Mouse (Mus musculus) lung, postnatal 36 days (tissue): ENCODE results near the gene Nudt13.
A peak's percentile ranks its signal among the peaks of the same experiment; 100 is the strongest.
"Not testable (repeated sequence)": the region's sequence is repeated elsewhere in the genome, so short reads cannot be mapped to it uniquely, and the experiment has no call there.

Experiments used
- DNase-seq: peaks from one replicate; pipeline ENCODE4 v3.0.0; 2022; ENCODE audit warnings: mixed read lengths

The Nudt13 gene

DNA sequence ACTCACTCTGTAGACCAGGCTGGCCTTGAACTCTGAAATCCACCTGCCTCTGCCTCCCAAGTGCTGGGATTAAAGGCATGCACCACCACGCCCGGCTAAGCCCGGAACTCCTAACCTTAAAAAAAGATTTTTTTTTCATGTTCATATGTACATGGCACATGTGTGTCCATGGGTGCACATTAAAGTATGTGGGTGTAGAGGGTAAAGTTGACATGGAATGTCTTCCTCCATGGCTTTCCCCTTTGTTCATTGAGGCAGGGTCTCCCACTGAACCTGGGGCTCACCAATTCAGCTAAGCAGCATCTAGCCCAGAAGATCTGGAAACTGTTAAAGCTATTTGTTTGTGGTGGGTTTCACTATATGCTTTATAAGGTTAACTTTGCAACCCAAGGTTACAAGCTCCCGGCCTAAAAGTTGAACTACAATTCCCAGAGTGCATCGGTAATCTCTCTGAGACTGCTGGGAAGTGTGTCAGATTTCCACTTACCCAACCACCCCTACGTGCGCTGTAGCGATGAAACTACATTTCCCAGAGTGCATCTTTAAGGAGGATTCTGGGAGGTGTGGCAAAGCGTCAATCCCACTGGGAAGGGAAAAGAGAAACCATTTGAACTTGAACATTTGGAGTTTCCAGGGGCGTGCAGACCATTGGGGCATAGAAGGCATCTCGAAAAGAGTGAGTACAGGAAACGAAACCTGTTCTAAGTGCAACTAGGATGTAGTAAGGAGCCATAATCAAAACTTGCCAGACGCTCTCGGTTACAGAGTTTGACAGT, at the start of gene Nudt13:
Nudt13 (plus strand) TSS at position 581 of the 776 bp plus-strand sequence.
- peak; percentile 96 for DNase-seq

GRCm38 (mm10) chr14:20245318-20245717, 49.2 kb upstream of the Nudt13 start:
- DNase-seq = no peak

- DNase-seq = no peak
Measured at GRCm38 (mm10) chr14:20245861-20246260, 48.6 kb upstream of the Nudt13 start.

GRCm38 (mm10) chr14:20246811-20247266, 47.7 kb upstream of the Nudt13 start:
- DNase-seq = no peak

GRCm38 (mm10) chr14:20248001-20248400, 46.5 kb upstream of the Nudt13 start:
- DNase-seq = no peak

DNA sequence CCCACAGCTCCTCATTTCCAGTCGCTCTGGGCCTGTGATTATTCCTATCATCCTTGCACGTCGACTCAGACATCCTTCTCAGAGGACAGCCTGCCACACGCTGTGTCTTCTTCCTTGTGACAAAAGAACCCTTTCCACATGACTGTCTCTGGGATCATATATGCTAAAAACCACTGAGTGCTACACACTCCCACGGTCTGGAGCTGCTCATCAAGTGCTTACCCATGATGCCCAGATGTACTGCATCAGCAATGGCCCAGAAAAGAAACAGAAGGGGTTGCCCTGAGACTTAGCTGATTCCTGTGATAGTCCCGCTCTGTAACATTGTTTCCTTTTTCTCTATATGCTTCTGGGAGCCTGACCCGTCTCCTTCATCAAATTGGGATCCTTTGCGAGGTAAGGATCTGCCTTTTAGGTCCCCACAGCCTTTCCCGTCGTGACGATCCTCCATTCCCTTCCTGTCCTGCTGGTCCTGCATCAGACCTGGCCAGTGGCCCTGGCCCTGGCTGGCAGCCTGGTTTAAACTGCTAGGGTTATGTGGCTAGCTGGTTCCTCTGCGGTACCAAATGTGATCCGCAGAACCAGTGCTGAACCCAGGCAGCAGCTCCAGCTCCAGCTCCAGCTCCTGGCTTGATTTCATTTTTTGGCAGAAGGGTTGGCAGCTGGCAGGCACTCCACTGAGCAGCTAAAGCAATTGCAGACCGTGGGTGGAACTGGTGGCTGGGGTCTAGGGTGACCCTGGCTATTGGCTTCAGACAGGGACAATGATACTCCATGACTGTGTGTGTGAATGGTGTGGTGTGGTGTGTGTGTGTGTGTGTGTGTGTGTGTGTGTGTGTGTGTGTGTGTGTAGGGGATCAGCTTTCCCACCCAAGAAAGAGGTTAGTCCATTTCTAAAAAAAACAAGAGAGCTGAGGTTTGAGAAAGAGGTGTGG, 44.0 kb upstream of the Nudt13 start:
- DNase-seq = no peak

DNA sequence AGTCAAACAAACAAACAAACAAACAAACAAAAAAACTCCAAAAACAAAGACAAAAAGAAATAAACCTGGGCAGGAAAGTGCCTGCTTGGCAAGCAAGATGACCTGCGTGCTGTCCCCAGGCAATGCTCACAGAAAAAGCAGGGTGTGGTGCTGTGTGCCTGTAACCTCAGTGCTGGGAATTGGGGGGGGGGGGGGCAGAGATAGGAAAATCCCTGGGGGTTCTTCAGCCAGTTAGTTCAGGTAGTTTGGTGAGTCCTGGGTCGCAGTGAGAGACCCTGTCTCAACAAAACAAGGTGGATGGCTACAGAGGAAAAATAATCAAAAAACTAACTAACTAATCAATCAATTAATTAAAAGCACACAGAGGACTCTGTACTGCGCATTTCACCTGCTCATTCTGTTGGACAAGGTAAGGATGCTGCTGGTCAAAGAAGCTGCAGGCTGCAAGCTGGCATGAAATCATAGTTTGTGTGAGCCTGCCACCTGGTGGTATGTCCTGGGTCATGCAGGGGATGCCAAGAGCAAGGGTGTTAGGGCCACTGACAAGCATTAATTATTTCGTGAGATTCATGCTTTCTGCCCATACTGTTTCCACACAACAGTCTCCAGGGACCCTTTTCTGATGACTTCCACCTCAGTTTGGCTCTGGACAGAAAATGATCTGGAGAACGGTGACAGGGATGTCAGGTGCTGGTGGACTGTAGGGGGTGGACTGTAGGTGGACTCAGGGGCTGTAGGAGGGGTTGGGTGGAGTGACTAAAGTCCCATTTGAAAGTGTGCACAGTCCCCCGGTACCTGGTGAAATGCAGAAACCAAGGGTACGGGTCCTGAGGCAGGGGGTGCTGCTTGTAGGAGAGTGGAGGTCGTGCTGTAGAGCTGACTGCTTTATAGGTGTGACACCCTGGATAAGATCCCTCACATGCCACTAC, 36.0 kb upstream of the Nudt13 start:
- DNase-seq = peak; percentile 86

DNA sequence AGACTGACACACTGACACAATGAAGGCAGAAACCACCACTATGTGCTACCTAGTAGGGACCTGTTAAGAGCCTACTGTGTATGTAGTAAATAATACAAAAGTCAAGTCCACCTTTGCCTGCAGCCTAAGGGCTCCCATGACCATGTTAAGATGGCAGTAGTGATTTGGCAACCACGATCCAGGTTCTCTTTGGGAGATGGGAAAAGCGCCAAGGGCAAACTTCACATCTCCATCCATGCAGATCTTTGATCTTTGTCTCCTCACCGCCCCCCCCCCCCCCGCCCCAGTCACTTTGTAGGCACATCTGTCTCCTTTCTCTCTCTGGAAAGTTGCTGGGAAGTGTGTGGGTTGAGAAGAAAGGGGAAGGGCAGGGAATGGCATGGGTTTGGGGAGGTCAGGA, 32.2 kb upstream of the Nudt13 start:
- no peak for DNase-seq

DNA sequence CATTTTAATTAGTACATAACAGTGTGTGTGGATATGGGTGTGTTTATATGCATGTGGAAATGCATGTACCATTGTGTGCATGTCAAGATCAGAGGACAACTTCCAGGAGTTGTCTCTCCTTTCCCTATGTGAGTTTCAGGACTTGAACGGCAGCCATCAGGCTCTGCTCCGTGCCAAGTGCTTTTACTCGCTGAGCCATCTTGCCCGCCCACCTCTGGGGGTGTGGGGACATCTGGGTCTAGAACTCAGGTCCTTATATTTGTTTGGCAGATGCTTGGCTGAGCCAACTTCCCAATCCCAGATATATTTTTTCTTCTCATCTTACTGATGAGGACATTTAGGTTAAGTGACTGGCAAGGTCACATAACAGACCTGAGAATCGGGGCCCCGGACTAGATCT, 26.1 kb upstream of the Nudt13 start:
- no peak for DNase-seq

- DNase-seq = no peak
Measured at GRCm38 (mm10) chr14:20269082-20269809, 25.3 kb upstream of the Nudt13 start, which contains the start of gene Kcnk16. Gene Kcnk16, minus strand, starts transcription at chr14:20269199.

DNA sequence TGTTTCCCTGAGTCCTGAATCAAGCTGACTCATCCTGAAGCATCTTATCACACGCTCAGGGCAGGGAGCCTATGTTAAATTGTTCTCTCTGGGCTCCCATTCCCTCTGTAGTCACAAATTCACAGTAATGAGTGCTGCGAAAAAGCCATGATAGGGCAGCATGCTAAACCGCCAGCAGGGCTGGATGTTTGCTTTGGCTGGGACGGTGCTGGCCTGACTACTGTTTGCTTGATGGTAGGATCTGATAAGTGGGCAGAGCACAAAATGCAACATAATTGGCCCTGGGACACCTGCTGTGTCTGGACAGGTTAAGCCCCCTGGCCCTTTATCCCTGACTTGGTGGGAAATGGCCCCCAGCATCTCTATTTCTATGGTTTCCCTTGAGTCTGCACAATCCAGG, 3.1 kb upstream of the Nudt13 start:
- DNase-seq = no peak

- no peak for DNase-seq
Measured at GRCm38 (mm10) chr14:20294947-20295346, 450 bp downstream of the Nudt13 start.

DNA sequence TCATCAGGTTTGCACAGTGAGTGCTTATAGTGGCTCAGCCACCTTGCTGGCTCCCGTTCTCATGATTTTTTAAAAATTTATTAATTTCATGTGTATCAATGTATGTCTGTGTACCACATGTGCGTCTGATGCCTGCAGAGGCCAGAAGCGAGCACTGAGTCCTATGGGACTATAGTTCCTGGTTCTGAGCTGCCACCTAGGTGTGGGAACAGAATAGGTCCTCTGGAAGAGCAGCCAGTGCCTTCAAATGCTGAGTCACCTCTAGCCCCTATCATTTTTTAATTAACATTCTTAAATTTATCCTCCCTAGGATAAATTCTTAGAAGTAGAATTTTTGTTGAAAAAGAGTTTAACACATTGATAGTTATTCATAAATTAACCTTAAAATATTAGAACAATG, 3.1 kb downstream of the Nudt13 start:
- no peak for DNase-seq

- DNase-seq = peak; percentile 67
Measured at GRCm38 (mm10) chr14:20298131-20298530, 3.6 kb downstream of the Nudt13 start.

DNA sequence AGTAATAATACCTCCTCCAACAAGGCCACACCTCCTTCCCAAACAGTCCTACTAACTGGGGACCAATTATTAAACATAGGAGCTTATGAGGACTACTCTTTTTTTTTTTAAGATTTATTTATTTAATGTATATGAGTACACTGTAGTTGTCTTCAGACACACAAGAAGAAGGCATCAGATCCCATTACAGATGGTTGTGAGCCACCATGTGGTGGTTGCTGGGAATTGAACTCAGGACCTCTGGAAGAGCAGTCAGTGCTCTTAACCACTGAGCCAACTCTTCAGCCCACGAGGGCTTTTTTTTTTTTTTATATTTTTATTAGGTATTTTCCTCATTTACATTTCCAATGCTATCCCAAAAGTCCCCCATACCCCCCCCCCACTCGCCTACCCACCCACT, 10.6 kb downstream of the Nudt13 start:
- not testable (repeated sequence) for DNase-seq

DNA sequence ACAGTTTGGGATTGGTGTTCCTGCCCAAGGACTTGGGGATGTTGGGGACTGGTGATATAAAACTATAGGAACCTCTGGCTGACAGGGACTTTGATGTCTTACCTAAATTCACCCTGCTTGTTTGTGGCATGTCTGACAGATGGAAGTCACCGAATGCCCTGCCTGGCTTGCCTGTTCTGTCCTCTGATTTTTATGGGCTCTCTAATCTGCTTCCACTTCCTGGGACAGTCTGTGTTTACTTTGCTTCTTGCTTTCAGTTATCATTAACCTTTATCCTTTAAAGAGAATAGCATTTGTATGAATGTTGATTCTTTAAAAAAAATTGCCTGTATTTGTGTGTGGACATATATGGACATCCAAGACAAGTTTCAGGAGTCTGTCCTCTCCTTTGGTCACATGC, 20.6 kb downstream of the Nudt13 start:
- no peak for DNase-seq

DNA sequence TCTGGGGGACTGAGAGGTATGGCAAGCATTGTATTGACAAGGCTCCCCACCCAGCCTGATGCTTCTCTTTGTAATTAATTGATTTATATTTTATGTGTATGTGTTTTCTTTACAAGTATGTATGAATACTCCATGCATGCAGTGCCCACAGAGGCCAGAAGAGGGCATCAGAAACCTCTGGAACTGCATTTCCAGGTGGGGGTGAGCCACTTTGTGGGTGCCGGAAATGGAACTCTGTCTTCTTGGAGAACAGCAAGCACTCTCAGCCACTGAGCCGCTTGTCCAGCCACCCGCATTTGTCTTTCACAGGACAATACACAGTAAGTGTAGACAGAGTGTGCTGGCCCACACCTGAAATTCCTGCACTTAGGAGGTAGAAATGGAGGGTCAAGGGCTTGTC, 24.9 kb downstream of the Nudt13 start:
- peak; percentile 71 for DNase-seq

- no peak for DNase-seq
Measured at GRCm38 (mm10) chr14:20324196-20324595, 29.7 kb downstream of the Nudt13 start.

GRCm38 (mm10) chr14:20328474-20328873, 34.0 kb downstream of the Nudt13 start:
- peak; percentile 56 for DNase-seq

GRCm38 (mm10) chr14:20331316-20331715, 36.8 kb downstream of the Nudt13 start:
- no peak for DNase-seq

DNA sequence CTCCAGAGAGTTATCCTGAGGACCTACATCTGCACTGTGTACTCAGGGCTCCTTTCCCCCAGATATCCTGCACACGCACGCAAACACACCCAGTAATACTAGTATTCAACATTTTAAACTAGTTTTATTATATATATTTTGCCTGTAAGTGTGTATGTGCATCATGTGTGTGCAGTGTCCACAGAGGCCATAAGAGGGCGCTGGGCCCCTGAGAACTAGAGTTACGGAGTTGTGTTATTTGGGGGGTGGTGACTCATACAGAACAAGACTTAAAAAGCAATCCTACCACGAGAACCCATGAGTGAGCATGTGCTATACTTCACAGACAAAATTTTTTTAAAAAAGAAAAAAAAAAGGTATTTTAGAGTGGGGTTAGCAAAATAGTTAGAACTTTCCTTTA, 44.9 kb downstream of the Nudt13 start:
- no peak for DNase-seq

DNA sequence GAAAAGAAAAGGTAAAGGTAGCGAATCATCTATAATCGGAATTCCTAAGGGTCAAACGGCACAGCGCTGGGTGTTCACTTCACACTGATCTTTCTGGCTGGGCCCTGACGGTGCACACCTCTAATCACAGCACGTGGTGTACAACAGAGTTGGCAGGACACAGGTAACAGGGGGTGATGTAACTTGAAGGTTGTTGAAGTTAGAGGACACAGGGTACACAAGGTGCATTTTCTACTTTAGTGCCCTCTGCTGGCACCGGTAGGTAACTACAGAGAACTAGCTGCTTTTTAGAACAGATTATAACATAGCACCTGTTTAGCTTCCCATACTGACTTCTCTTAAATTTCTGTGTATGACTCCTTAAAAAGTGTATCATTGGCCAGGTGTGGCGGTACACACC, 45.7 kb downstream of the Nudt13 start:
- peak; percentile 60 for DNase-seq
